Mouse (Mus musculus): ENCODE data around the gene Nr1d1.

The Nr1d1 gene

DNA sequence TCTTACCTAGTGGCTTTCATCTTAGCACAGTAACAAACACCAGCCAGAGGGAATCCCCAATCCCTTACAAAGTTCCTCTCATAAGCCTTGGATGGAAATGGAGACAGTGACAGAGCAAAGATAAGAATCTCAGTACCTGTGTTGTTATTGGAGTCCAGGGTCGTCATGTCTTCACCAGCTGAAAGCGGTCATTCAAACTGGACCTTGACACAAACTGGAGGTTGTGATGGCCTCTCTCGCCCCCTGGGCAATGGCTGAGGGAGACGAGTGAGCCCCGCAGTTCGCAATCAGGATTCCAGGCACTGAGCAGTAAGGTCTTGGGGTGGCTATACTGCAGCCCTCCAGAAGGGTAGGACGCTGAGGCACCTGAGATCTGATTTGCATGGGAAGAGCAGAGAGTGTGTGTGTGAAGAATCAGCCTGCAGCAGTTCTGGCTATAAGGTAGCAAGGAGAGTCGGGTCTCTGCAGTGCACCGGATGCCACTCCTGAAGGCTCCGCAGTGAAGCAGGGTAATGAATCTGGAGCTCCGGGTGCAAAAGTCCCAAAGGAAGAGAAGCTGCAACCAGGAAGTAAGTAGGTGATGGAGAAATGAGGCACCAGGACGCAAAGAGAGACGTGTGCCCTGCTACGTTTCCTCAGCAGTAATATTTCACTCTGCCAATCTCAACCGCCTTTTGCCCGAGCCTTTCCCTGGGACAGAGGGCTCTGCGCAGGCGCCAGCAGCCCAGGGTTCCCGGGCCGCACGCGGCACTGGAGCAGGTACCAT, at the start of gene Nr1d1:
Nr1d1 (minus strand) TSS at position 752 of the 766 bp plus-strand sequence.
- no peak for DNase-seq

DNA sequence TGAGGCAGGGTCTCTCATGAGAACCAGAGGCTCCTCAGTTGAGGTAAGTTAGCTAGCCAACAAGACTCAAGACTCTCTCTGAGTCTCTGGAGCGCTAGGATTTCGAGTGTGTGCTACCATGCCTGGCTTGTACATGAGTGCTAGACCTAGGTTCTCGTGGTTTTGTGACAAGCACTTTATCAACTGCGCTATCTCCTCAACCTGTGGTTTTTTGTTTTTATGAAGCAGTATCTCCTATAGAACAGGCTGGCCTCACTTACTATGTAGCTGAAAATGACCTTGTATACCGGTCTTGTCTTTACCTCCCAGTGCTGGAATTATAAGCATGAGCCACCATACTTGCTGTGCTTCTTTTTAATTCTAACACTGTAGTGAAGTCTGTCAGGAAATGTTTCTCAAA, 45.8 kb upstream of the Nr1d1 start:
- no peak for DNase-seq

DNA sequence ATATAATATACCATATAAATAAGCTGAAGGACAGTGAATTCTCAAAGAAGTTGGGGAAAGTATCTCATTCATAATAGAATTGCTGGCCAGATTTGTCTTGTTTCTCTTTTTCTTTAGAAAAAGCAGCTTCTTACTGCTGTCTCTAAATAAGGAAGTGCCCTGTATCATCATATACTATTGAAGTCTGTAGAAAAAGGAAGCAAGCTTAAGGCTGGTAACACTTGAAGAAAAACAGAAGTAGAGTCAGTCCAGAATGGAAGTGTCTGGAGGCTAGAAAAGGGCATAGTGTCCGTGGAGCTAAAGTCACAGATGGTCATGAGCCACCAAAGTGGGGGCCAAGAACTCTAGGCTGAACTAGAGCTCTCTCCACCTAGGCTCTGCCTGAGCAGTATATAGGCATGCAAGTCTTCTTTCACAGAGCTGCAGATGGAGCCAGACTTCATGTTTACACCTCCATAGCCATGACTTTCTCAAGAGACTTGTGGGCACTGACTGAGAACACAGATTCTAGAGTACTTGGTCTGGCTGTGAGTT, 41.6 kb upstream of the Nr1d1 start:
- no peak for DNase-seq

DNA sequence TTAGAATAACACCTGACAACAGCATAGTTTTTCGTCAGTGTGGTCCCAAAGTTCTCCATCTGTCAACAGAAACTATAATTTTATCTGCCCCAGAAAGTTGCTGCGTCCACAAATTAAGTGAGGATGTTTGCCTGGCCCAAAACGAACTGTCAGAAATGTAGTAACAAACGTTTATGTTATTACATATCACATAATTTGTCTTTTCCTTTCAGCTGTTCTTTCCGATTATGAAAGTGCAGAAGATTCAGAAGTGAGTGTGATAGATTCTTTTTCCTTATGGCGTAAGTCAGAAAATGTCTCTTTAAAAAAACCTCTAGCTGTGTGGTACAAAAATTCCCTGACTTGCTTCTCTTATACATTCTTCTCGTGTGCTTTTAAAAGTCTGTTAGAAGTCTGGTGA, 35.6 kb upstream of the Nr1d1 start:
- DNase-seq = no peak

DNA sequence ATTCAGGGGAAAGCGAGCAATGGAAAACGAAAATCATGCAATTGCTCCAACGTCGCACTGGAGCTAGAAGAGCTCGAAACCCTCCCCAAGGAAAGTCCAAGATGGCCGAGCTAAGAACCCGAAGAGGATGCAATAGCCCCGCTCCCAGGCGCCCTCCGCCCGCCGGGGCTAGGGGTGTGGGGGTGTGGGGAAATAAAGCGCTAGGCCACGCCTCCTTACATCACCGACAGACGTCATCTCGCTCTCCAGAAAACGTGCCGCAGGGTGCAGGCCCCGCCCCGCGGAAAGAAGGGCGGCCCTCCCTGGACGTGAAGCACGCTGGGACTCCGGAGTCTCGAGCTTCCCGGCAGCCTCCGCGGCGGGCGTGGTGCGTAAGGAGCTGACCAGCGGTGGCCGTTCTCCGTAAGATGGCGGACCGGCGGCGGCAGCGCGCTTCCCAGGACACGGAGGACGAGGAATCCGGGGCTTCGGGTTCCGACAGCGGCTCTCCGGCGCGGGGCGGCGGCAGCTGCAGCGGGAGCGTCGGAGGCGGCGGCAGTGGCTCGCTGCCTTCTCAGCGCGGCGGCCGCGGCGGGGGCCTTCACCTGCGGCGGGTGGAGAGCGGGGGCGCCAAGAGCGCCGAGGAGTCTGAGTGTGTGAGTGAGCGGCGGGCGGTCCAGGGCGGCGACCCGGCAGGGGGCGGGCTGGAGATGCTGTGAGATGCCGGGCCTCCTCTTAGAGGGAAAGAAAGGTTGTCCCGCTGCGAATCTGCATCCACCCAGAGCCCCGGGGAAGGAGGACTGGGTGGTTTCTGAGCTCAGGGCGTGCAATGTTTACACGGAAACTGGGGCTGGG, 34.5 kb upstream of the Nr1d1 start:
- DNase-seq = peak; percentile 99

DNA sequence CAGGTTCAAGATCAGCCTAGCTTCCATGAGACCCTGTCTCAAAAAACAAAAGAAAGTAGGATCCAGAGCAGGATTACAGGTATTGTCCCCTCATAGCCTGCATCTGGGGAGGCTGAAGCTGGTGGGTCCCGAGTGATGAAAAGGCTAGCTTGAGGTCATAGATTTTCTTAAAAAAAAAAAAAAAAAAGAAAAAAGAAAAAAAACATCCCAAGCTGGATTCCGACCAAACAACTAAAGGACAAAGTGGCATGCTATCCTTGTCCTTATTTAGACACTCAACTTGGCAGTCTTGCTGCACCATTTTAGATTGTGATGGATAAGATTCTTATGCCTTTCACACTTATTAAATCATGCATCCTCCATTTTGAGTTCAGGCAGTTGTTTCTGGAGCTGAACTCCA, 33.3 kb upstream of the Nr1d1 start:
- DNase-seq = no peak

DNA sequence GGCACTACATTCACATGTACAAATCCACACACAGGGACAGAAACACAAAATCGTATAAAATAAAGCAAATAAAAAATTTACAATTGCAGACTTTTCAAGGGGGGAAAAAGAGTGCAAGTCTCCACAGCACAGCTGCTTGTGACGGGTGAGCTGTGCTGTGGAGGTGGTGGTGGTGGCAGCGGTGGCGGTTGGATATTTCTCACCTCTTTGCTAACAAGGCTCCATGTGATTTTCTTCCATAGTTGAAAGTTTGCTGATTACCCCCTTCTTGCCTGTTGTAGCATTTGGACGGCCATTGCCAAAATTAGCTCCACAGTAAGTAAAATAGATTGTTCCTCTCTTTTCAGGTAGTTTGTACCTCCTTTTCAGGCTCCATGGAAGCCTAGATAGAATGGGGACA, 29.5 kb upstream of the Nr1d1 start, which contains the start of gene Casc3:
Casc3 (plus strand) TSS at position 301 of the 400 bp plus-strand sequence.
- DNase-seq = no peak

DNA sequence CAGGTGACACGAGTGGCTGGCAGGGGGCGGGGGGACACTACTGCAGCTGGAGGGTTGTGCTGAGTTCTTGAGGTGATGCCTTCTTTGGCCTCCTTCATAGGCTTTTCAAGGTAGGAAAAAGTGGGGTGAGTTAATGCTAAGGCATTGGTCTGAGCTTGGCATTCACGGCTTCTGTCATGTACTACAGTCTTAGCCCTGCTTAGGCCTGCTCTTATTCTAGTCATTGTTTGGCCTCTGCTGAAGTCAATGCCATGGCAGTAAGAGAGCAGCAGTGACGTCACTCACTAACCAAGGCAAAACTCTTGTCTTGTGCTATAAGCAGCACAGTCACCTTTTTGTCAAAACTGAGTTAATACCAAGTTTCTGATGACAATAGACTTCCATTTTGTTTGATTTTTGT, 22.8 kb upstream of the Nr1d1 start:
- no peak for DNase-seq

DNA sequence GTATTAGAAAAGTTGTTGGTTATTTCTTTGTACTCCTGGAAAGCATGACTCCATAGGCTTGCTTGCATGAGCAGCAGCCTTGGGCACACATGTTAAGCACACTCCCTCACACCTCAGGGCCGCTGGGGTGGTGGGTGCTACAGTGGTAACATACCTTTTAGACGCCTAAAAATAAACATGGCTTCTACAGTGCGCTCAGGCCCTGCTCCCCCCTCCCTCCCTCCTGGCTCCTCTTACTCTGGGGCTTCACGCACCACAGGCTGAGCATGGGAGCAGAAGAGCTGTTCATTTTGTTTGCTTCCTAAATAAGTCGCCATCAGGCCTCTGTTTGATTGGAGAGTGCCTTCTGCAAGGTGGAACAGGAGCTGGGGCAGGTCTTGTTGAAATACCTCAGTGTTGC, 22.2 kb upstream of the Nr1d1 start:
- no peak for DNase-seq

DNA sequence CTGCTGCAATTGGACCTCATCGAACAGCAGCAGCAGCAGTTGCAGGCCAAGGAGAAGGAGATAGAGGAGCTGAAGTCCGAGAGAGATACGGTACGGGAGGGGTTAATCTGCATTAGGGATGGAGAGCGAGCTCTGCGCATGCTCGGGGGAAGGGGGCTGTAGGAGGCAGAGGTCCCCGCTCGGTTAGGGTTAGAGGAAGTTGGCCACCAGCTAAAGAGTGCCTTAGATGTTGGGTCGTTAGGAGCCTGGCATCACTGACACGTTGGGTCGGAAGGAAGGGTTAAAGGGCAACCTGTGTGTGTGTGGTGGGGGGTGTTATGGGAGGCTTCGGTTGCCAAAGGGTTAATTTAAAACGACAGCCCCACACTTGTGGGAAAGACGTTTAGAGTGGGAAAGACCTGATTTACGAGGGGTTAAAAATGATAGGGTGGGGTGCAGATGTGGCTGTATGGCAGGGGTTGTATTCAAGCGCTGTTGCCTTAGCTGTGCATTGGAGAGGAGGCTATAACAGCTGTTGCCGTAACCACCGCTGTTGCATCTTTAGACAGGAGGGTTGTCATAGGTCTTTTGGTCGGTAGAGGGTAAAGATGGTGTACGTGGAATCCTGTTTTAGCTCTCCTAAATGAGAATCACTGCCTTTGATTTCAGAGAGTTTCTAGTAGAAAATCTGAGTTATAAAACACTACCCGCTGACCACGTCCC, 21.5 kb upstream of the Nr1d1 start:
- peak; percentile 61 for DNase-seq

DNA sequence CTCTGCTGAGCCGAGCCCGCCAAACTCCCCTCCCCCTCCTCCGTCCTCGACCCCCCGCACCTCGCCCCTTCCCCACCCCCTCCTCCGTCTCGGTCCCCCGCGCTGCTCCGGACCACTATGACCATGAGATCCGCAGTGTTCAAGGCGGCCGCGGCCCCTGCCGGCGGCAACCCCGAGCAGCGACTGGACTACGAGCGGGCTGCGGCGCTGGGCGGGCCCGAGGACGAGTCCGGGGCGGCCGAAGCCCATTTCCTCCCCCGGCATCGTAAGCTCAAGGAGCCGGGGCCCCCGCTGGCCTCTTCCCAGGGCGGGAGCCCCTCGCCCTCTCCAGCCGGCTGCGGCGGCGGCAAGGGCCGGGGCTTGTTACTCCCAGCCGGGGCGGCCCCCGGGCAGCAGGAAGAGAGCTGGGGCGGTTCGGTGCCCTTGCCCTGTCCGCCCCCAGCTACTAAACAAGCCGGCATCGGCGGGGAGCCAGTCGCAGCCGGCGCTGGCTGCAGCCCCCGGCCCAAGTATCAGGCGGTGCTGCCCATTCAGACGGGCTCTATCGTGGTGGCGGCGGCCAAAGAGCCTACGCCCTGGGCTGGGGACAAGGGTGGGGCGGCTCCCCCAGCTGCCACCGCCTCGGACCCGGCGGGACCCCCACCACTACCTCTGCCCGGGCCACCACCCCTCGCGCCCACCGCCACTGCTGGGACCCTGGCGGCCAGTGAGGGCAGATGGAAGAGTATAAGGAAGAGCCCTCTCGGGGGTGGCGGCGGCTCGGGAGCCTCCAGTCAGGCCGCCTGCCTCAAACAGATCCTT, 20.8 kb upstream of the Nr1d1 start:
- DNase-seq = peak; percentile 76

DNA sequence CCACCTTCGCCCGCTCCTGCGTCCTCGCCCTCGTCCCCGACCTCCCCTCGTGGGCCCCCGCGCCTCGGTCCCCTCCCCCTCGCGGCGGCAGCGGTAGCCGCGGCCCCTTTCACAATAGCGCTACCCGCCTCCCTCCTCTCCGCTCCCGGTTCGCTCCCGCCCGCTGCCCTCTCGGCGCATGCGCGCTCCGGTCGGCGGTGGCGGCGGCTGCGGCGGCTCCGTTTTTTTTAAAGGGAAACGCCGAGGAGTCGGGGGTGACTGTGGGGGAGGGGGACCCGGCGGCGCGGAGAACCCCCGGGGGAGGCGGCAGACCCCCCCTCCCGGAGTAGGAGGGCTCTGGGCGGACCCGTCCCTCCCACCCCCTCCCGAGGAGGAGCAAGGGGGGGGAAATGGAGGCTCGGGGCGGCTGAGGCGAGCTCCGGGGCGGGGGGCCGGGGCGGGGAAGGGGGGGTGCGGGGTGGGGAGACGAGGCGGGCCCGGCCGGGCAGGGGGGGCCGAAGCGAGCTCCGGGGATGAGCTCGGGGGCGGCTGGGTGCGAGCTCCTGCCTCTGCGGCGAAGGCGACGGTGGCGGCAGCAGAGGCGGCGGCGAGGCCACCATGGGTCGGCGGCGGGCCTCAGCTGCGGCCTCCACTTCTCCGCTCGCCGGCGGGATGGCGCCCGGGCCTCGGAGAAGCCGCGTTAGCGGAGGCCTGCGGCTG, 20.0 kb upstream of the Nr1d1 start, which contains the start of gene Msl1:
Msl1 (plus strand) TSS at position 502 of the 699 bp plus-strand sequence.
- DNase-seq = peak; percentile 89

DNA sequence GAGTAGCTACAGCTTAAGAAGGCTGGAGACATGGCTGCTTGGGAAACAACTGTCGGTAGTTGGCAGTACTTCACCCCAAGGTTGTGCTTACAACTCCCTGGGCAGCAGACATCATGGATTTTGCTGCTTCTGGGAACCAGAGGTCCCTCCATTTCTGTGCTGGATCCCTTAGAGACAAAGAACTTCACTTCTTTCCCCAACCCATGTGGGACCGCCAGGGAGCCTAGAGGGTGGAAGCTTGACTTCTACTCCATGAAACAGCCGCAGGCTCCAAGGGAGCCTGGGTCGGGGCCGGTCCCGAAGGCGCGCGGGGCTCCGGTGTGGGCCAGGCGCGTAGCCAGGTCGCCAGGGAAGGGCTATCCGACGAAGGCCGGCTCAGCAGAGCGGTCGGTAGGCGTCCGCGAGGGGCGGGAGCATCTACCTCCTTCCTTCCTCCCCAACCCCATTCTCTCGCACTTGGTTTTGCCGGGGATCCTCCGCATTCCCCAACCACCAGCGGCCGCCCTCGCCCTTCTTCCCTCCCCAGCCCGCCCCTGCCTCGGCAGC, 19.4 kb upstream of the Nr1d1 start:
- peak; percentile 87 for DNase-seq

DNA sequence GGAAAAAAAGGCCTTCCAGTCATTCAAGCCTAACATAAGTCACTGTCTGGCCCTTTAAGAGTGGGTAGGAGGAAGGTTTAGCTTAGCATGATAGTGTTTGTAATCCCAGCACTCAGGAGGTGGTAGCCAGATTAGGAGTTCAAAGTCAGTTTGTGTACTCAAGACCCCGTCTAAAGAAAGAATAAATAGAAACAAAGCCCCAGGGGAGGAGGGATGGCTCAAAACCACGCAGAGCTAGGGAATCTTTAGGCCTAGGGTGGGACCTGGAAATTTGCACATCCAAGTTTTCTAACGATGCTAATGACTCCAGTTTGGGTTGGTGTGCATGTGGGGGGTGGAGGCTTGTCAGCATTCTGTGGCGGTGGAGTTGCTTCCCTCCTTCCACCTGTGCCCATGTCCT, 16.9 kb upstream of the Nr1d1 start:
- no peak for DNase-seq

DNA sequence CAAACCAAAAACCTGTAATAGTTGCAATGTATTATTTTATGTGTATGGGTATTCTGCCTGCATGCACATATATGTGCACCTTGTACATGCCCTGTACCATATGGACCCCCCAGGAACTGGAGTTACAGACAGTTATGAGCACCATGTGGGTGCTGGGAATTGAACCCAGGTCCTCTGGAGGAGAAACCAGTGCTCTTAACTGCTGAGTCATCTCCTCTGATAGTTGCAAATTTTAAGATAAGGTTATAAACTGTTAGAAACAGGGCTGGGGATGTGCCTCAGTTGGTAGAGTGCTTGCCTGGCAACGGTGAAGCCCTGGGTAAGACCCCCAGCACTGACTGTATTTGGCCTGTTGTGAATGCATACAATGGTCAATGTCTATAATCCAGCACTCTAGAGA, 16.3 kb upstream of the Nr1d1 start:
- no peak for DNase-seq

DNA sequence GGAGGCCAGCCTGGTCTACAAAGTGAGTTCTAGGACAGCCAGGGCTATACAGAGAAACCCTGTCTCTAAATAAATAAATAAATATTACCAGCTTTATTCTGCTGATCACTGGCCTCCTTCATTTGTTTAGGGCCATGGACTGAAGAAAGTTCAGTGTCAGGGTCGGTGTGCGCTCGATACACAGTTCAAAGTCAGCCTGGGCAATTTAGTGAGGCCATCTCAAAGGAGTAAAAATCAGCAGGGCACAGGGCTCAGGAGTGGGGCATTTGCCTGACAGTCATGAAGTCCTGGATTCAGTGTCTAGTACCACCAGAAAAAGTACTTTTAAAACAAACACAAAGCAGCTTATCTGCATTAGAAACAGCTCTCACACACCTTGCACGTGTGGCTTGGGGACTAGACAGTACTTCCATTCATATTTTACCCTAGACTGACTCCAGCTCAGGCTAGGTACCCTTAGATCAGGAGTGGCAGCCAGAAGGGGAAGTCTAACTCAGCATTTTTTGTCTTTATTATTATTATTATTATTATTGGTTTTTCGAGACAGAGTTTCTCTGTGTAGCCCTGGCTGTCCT, 15.6 kb upstream of the Nr1d1 start:
- DNase-seq = no peak

DNA sequence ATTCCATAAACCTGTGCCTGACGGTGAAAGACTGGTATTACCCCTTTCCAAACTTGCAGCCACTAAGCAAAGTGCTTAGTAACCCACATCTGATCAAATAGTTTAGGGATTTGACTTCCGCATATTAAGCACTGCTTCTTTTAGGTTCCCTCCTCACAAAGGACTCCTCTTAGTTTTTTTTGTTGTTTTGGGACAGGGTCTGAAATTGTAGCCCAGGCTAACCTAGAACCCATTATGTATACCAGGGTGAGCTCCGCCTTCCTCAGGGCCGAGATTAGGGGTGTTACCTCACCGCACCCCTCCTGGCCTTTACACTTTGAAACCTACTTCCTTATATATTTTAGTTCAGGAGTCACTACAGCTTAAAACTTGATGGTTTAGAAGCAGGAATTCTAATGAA, 14.7 kb upstream of the Nr1d1 start:
- DNase-seq = no peak

DNA sequence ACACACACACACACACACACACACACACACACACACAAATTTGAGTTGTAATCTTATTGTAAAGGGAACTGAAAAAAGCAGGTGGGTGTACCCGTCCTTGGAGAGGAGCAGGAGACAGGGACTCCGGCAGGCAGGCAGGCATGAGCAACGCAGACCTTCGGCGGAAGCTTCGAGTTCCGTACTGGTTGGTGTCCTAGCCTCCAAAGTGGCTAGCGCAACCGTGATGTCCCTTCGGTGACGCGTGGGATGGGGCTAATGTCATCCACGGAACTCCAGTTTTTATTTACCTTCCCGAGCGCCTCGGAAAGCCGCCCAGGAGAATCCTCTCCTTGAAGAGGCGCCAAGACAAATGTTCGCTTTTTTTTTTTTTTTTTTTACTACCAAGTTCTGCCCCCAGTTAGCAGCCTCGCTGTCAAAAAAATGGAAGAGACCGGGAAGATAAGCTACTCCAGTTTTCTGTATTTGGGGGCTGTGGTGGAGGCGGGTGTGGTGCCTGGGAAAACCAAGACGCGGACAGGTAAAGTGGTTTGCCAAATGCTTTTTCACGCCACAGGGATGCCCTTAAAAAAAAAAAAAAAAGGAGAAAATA, 14.2 kb upstream of the Nr1d1 start:
- no peak for DNase-seq

DNA sequence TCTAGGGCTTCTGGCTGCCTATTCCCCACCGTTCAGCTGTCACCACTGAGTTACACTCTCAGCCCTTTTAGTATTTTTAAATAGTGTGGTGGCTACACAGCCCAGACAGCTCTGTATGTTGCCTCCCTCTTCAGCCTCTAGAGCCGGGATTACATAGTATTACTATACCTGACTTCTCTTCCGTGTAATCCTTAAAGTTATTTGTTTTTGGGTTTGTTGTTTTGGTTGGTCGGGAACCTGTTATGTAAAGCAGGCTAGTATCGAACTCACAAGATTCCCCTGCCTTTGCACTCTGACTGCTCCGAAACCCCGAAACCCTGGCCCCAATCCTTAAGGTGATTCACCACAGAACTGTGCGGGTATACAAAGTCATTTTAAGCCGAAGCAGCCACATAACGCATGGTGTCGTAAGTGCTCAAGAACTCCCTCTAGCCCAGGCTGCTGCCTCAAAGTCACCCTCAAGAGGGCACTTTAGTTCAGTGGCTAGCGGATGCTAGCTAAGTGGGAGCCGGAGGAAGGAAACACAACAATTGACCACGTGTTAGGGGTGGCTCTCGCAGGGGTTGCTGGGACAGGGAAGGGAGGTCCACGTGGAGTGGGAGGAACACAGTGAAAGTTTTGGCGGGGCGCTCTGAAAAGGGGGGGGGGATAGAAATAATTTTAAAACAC, 13.6 kb upstream of the Nr1d1 start:
- DNase-seq = peak; percentile 89

DNA sequence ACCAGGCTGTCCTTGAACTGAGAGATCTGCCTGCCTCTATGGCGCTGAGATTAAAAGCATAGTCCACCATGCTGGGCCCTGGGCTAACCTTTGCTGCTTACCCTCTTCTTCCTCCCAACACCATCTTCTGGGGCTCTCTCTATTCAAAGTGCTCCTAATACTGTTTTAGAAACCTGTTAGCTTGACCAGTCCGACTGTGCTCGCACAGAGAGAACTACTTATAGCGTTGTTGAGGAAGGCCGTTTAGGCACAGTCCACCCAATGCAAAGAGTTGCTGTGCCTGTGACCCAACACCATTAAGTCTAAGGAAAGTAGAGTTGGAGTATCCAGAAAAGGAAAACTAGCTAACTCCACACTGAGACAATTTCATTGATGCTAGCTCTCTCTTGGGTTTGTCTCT, 13.0 kb upstream of the Nr1d1 start:
- peak; percentile 19 for DNase-seq

Data from kidney, adult 18-20 months (tissue).